Mouse (Mus musculus): ENCODE results near the gene Sesn2.

Sesn2 gene

DNA sequence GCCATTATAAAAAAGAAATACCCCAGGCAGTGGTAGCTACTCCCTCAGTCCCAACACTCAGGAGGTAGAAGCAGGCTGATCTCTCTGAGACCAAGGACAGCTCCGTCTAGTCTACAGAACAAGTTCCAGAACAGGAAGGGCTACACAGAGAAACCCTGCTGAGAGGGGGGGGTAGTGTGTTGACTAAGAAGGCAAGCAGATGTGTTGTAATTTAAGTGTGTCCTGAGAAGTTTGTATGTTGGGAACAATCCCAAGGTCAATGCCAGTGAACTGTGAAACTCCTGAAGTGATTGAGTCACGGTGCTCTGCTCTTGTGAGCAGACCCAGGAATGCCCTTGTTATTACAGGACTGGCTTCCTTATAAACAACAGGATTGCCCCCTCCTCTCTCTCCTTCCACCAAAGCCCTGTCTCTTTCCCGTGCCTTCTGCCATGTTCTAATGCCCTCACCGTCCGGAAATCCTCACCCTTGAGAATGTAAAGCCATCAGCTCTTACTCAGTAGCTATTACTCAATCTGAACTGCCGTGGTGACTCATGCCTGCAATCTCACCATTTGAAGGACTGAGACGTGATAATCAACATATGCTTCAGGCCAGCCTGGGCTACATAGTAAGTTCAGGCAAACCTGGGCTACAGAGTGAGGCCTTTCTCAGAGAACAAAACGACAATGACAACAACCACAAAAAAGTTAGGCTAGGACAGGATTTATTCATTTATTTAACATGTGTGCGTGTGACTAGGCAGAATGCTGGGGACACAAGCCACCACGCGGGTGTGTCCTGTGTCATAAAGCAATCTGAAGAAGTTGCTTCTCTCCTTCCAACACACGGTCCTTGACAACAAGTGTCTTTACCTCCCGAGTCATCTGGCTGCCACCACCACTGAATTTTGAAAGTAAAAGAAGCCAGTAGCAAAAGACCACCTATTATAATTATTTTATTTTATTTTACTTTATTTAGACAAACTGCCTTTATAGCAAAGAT, 34.1 kb downstream of the Sesn2 start:
- no peak for DNase-seq

DNA sequence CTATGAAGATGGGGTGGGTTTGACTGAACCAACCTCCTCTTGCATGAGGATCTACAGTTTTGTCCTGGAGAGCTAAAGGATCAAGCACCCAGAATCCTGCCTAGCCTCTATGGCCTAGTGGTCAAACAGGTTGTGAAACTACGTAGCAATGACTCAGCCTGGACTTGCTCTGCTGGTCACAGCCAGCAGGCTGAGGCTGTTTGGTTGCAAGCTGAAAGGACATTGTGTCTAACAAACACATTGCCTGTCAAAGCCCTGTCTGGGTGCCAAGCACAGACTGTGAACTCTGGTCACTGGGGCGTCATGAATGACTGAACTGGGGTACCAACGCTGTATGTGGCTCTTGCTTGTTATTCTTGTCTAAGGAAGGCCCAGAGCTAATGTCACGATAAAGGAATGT, 35.7 kb downstream of the Sesn2 start:
- DNase-seq: peak; percentile 24

DNA sequence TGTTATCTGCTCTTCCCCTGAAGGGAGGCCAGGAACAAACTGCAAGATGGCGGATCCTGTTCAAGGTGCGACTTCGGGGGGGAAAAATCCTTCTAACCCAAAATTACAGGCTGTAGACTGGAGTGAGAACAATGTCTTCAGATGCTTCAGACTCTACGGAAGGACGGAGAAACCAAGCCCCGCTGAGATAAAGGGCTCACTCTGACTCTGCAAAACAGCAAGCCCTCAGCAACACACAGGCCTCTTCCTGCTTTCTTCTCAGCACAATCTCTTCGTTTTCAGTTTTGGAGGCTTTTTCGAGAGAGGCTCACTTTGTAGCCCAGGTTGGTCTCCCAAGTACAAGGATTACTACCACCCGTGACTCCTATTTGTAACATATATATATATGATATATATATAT, 36.9 kb downstream of the Sesn2 start:
- DNase-seq: no peak

DNA sequence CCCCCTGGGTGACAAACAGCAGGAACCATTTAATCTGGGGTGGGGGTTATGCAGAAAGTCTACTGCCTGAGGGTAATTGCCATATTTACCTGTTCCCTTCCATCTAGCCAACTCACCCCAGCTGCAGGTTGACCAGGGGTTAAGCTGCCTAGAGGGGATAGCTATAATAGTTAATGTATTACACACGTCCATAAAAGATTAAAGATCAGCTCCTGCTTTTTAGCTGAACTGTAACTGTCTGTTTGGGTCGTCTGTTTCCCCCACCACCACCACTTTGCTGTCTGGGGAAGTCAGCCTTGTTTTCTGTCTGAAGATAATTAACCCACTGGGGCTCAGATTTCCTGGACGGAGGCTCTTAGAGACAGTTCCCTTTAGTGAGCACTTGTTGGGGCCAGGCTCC, 40.4 kb downstream of the Sesn2 start:
- no peak for DNase-seq

DNA sequence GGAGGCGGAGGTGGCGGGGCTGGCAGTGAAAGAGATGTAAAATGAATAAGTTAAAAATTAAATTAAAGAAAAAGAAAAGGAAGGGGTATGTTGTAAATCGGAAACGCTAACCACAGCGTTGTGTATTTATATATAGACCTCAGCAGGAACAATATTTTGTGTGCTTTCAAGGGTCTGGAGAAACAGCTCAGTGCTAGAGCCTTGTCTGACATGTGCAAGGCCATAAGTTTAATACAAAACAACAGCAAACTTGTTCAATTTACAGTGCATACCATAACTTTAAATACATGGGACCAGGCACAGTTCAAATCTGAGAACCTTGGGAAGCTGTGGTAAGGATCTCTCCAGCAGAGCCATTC, 46.1 kb downstream of the Sesn2 start:
- no peak for DNase-seq

DNA sequence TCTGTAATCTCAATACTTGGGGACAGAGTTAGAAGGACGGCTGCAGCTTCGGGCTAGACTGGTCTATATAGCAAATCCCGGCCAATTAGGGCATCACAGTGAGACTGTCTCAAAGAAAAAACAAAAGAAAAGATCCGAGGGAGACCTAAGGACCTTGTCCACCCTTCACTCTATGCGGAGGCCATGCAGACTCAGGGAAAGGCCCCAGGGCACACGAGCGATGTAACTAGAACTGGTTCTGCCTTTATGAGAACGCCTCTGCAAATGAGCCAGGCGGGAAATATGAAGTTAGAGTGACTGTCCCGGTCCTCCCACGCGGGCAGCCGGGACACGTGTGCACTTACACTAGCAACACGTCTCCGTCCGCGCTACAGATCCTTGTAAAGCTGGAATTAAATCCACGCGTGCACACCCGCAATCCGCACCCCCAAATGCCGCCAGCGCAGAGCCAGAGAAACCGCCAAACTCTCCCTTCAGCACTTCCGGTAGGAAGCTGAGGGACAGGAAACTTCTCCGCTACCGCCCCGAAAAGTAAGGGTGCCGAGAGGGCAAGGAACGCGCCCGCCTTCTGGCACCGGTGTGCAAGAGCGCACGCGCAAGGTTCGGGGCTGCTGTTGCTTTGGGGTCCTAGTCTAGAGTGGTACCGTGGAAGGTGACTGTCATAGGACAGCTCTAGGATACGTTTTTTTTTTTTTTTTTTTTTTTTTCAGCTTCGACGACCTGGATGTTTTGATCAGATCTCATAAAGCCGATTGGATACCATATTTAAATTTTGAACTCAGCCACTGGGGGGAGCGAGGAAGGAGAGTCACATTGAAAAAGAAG, 46.7 kb downstream of the Sesn2 start, which contains the start of gene Med18:
Med18 (minus strand) TSS at position 492 of the 825 bp plus-strand sequence.
- peak; percentile 96 for DNase-seq

DNA sequence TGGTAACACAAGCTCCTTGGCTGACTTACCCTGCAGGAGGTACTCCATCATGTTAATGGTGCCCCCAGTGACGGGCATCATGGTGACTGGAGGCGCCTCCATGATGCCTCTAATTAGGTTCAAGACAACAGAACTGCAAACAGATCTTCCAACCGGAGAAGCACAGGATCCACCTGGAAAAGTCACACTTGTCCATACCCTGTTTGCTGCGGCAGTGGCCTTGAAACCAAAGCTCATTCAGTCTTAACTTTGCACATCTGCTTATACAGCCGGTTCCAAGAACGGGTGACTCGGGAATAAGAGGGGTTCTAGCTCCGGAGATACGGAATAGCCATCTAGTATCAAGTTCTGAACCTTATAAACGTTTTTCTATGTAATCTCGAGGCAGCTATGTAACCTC, 47.5 kb downstream of the Sesn2 start:
- no peak for DNase-seq

DNA sequence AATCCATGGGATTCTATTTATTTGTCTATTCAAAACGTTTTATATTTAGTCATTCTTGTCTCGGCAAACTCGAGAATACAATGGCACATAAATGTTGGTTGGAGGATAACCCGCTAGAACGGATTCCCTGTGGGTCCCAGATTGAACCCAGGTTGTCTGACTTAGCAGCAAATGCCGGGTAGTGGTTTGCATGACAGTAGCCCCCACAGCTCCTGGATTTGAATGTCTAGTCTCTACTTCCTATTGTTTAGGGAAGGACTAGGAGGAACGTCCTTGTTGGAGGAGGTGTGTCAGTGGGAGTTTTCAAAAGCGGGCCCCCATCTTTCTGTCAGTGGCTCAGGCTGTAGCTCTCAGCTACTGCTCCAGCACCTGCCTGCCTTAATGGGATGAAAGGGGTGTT, 50.1 kb downstream of the Sesn2 start:
- no peak for DNase-seq

DNA sequence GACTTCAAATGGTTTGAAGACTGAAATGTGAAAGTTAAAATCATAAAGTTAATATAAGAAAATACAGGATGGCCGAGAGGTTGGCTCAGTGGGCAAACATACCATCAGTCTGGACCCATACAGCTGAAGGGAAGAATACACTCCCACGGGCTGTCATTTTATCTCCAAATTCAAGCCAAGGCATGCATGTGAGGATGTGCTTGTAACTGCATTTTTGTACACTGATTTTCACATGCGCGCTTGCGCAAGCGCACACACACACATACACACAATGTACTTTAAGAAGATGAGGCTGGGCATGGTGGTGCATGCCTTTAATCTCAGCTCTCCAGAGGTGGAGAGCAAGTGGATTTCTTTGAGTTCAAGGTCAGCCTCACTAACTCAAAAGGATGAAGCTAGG, 54.7 kb downstream of the Sesn2 start:
- DNase-seq: no peak

DNA sequence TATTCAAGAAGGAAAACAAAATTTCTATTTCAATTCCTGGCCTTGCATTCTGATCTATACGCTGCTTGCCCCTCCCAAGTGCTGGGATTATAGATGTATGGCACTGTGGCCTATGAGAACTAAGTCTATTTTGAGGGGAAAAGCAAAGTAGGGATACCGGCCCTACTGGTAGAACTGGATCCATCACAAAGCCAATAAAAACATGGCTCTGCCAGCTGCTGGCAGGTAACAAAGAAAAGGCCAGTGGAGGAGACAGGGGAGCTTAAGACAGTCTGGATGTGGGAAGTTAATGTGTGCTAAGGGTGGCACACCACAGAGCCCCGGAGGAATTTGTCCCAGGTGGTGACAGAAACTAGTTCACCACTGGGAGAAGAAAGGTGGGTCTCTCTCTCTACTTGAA, 55.2 kb downstream of the Sesn2 start:
- no peak for DNase-seq

DNA sequence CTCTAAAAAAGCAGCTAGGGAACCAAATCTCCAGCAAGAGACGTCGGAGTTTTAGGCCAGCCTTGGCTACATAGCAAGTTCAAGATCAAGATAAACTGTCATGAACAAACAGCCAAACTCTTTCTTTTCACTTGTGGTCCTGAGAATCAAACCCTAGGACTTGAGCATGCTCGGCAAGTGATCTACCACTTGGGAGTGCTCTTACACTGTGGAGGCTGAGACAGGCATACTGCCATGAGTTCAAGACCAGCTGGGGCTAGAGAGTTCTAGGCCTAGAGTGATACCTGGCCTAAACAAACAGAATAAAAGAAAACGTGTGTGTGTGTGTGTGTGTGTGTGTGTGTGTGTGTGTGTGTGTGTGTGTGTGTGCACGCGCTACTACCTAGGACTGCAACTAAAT, 56.1 kb downstream of the Sesn2 start:
- DNase-seq: no peak

DNA sequence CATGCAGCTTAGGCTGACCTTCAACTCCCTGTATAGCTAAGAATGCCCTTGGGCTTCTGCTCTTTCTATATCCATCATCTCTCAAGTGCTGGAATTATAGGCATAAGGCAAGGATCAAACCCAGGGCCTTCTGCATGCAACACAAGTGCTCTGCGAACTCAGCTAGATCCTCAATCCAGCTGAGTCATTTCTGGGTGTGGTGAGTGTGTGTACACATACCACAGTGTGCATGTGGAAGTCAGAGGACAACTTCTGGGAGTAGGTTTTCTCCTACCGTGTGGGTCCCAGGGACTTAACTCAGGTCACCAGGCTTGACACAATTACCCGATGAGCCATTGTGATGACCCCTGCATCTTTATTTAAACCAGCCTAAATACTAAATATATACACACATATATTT, 60.5 kb downstream of the Sesn2 start:
- DNase-seq: no peak

DNA sequence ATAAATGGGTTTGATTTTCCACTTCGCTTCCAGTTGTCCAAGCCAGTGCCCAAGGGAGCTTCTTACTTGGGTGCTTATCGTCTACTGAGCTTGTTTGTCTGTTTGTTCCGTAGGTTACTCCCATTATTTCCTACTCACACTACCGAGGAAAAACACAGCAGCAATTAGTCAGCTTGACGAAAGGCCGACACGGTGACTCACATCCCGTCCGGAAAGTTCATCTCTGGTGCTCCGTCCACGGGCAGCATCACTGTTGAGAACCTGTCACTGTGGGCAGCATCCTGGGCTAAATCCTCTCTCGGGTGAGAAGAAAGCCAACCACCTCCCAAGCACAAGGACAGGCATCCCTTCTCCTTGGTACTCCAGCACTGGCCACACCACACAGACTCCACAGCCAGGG, 64.2 kb downstream of the Sesn2 start:
- DNase-seq: no peak

DNA sequence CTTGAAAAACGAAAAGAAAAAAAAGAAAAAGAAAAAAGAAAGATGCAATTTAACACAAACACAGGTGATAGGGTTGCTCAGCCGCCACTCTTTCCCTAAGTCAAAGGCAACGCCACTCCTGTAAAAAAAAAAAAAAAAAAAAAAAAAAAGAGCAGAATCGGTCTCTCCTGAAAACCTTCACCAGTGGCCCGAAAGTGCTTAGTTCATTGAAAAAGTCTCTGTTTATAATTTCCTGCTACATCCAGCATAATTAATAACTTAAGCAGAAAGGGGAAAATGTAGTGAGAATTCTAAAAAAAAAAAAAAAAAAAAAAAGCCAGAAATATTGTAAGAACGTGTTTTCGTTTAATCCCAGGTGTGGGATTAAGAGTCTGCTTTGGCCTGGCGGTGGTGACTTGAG, 65.8 kb downstream of the Sesn2 start:
- DNase-seq: no peak
